Mouse (Mus musculus) kidney, adult 9 months (tissue): ENCODE results near the gene Nr5a2.

Experiments used
- DNase-seq: peaks from one replicate; pipeline ENCODE4 v3.0.0; 2022

Nr5a2 gene

DNA sequence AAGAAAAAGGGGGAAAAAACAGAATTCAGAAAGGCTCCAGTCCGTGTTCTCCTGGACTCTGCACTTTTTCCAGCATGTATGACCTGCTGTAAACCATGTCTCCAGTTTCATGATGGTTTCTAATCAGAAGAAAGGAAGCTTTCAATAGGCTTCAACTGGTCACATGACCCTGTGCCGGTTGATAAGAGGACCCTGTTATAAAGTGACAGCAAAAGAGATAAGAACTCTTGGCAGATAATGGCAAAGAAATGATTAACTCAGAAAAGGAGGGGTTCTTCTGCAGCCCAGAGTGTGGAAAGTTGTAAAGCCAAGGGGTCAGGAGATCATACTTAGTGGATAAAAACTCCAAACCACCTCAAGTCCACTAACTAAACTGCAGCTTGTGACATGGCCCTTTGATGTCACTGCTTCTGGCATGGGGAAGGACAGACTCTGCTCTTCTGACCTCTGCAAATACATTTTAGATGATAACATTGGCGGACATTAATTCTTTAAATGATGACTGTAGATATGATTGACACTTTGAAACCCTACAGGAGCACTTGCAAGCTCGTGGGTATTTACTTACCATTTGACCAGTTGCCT lies at the start of gene Nr5a2:
TSS of gene Nr5a2 (minus strand) at position 21 of the 585 bp plus-strand sequence.
- no peak for DNase-seq

DNA sequence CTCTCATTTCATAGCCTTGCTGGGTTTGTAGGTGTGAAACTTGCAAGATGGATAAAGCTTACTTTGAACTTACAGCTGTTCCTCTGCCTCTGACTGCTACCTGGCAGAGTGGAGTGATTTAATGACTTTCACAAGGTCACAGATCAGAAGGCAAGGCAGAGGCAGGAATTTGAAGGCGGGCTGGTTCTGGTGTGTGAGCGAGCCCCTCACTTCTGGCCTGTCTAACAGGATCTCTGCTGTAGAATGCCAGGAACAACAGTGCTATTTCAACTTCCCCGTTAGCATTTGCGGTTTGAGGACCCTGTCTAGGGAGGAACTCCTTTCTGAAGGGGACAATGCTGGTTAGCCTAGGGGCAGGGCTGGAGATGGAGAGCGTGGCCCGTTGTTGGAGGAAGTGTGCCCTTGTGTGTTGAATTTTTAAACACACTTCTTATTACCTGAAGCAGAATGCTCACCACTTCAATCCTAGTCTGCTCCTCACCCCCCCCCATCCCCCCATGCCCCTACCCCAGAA lies 48.5 kb upstream of the Nr5a2 start:
- no peak for DNase-seq

DNA sequence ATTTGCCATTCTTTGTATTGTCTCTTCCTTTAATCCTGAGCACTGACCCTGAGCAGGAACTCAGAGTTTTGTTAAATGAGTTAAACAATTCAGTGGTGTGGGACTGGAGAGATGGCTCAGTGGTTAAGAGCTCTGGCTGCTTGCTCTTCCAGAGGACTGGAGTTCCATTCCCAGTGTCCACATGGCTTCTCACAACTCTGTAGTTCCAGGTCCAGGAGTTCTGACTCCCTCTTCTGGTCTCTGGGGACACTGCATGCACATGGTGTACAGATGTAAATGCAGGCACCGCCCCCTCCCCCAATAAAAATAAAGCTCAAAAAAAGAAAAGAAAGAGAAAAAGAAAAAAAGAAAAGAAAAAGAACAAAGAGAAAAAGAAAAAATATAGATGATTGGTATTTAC lies 43.6 kb upstream of the Nr5a2 start:
- DNase-seq = no peak

DNA sequence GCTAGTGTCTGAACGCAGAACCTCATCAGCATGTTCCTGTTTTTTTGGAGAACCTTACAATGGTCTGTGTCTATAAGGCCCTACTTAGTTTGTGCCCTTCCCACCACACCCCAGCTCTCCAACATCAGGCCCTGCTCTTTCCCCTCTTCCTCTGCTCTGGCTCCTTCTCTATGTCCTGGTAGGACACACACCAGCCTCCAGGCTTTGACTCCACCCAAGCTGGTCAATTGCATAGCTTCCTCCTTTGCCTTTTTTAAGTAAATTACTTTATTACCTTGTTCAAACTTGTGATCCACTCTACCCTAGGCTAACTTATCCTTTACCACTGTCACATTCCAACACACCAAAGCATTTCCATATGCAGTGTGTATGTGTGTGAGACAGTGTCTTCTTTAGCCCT lies 42.9 kb upstream of the Nr5a2 start:
- DNase-seq = no peak

DNA sequence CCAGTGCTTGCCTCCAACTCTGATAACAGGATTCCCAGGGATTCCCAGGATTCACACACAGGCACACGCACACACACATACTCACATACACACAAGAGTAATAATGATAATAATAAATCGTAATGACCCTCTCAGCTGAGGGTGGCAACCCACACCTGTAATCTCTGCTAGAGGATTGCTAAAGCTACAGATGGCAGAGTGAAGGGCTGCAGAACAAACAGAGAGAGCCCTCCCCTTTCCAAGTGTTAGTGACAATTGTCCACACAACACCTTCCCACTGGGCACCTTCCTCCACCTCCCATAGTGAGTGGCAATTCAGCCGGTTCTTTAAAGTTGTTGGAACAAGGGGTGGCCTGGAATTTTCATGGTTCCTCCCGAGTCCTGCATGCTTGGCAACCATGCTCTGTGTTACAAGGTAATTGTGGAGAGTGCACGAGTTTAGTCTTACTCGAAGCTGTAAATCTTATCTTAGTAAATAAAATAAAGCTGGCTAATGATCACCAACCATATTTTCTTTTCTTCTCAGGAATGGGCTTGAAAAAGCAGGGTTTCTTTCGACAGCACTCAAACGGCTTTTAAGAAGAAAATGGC lies 31.6 kb upstream of the Nr5a2 start:
- no peak for DNase-seq

DNA sequence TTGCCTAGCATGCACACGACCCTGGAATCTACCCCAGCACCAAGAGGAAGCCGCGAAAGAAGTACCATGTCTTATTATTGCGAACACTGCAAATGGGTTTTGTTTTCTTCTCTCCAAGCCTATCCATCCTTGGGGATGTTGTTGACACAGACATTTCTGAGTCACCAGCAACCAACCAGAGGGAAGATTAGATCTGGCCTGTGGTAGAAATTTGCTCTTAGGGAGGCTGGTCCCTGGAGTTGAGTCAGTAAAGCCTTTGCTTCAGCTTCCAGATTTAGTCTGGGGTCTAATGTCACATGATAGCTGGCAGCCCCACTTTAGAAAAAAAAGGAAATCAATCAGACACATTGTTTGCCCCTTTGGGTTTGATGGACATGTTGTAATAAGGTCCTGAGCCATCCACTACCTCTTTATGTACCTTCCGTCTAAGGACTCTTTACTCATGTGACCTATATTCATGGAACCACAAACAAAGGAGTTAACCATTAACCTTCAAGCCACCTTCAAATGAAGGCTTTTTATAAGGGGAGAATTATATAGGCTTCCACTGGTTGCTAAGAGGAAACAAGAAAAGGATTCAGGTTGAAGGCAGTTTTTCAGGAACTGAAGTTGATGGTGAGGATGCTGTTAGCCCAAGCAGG lies 20.1 kb upstream of the Nr5a2 start:
- no peak for DNase-seq

DNA sequence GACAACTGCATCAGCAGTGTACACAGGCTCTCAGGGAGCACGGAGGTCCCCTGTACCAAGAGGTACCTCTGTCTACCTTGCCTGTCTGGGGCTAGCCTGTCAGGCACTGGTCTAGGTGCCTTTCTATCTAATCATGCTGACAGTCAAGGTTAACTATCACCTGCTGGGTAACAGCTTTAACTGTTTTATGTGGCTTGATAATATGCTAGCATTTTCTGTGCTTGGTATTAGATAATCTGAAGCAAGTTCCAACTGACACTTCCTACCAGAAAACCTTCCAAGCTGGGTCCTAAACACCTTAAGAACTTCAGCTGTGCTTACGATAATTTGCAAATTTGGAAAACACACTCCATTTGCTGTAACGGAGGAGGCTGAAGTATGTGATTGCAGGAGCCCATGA lies 17.6 kb upstream of the Nr5a2 start:
- DNase-seq = no peak

DNA sequence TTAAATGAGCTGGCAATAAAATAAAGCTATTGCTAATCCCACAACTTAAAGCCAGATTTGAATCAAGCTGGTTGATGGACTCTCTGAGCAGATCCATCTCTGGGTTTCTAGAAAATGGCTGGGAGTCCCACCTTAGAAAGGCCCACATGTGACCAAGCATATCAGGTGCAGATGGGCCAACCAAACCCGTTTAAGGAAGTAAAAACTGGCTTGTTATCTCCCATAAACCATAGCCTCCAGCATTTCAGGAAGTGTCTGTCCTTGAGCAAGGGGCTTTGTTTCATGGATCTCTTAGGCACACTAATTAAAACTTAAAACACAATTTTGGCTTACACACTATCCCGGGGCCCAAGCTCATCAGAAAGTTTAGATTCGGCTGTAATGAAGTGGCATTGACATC lies 13.8 kb upstream of the Nr5a2 start:
- no peak for DNase-seq

DNA sequence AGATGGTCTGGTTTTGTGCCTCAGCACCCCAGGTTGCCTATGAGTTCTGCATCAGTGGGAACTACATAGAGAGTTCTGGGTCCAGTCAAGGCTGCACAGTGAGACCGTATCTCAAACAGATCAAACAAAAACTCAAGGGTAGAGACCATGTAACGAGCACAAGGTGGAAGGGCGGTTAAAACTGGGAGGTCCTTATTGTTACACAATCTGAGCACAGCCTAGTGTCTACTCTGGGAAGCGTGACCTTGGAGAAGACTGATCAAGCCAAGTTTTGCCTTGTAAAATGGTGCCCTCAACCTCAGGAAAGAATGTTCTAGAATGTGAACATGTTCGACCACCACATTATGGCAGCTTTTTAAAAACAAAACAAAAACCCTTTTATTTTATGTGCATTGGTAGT lies 12.8 kb upstream of the Nr5a2 start:
- DNase-seq = no peak

DNA sequence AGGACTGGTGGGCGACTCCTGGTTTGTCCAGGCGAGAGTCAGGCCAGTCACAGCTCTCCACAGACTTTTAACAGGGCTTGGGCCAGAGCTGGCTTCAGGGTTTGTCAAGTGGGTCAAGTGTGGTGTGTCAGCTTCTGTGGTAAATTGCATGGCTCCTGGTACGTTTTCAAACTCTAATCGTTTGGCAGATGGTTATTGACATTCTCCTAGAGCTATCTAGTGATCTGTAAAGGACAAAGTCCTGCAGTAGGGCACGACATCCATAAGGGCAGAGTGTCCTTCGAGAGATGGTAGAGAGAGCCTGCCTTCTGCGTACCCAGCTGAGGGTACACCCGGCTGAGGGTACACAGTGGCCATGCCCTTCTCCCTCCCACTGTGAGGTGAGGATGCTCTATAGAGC lies 10.7 kb upstream of the Nr5a2 start:
- no peak for DNase-seq

DNA sequence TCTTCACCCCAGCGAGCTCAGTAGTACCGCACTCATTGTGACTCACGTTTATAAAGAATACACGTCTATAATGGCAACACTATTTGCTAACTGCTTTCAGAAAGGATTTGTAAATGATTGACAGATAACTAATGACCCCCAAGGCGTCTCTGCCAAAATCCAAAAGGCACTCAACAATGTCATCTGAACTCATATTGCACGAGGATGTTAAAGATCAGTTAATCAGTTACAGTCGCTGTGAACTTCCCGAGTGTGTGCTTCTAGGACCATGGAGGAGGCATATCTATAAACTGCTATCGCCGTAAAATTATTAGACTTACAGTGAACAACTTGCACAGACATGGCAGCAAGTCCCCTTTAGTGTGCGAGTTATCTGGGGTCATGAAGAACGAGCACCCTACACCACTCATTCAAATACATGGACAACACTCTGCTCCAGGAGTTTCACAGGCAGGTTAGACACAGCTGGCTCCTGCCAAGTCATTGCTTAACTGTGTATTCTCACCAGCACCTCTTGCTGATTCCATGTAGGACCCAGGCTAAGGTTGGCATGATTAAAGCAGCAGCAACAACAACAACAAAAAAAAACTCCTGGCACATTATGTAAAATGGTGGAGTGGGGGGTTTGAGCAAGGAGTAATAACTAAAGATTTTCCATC lies 6.6 kb upstream of the Nr5a2 start:
- peak; percentile 60 for DNase-seq

DNA sequence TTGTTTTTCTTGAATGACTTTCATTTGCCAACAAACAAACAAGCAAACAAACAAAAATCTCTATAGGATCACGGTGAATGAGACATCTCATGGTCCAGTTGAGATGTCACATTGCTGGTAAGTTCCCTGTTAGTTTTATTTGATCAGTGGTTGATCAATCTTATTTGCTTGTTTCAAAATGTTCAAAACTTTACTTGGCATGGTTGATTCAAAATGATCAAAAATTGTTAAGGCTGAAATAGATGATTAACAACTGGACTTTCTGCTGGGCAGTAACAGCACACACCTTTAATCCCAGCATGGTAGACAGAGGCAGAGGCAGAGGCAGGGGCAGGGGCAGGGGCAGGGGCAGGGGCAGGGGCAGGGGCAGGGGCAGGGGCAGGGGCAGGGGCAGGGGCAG lies 757 bp downstream of the Nr5a2 start:
- no peak for DNase-seq

DNA sequence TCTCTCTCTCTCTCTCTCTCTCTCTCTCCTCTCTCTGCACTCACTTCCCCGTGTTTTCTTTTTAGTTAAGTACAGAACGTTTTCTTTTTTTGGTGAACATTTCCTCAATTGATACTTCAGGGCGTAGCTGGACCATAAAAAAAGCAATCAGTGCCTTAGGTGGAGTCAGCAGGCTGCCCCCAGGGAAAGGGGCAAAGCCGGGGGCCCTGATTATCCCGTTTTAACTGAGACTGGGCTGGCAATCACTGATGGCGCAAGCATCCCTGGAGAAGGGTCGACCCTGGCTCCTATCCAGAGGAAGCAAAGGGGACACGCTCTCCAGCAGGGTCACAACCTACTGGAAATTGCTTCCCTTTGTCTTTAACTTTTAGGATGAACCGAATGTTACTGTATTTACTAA lies 1.6 kb downstream of the Nr5a2 start:
- no peak for DNase-seq

DNA sequence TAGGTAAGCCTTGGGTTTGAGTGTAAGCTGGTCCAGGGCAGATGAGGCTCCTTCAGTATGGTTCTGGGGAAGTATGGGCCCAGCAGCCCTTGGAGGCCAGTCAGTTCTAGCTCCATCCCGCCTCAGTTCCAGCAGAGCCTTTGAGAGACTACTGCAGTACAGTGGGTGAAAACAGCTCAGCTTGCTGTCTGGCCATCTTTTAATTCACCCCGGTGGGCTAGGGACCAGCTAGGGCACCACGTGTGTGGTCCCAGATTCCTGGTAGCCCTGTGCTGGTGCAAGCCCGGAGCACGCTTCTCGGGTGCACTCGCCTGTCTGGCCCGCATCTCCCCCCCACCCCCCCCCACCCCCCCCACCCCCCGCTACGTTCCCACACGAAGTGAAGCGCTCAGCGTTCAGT lies 2.1 kb downstream of the Nr5a2 start:
- DNase-seq = no peak

DNA sequence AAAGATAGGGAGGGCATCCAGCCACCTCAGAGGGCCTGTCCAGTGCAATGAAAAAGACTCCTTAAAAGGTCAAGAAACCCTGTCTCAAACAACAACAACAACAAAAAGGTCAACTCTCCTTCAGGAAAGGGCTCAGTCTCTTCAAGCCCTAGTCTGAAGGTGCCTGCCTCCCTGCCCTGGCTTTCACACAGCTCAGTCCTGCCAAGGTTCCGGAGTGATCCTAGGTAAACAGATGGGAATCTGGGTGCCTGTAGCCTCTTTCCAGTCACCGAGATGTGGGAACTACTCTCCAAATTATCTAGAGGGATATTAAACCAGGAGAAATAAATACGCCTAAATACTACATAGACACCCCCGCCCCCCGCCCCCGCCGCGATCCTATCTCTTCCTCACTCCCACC lies 2.6 kb downstream of the Nr5a2 start:
- no peak for DNase-seq

DNA sequence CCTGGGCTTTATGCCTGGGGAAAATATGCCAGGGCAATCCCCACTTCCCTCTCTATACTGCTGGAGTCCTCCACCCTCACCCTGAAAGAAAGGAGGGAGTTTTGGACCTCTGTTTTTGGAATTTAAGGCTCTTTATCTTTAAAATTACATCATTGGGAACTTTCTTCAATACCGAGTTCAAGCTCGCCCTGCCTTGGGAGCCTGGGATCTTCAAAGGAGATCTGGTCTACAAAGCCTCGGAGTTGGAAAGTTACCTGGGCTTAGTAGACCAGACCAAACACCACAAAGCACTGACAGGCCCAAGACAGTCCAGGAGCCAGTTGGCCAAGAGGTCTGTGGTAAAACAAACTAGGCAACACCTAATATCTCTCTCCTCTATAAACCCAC lies 6.1 kb downstream of the Nr5a2 start:
- no peak for DNase-seq

DNA sequence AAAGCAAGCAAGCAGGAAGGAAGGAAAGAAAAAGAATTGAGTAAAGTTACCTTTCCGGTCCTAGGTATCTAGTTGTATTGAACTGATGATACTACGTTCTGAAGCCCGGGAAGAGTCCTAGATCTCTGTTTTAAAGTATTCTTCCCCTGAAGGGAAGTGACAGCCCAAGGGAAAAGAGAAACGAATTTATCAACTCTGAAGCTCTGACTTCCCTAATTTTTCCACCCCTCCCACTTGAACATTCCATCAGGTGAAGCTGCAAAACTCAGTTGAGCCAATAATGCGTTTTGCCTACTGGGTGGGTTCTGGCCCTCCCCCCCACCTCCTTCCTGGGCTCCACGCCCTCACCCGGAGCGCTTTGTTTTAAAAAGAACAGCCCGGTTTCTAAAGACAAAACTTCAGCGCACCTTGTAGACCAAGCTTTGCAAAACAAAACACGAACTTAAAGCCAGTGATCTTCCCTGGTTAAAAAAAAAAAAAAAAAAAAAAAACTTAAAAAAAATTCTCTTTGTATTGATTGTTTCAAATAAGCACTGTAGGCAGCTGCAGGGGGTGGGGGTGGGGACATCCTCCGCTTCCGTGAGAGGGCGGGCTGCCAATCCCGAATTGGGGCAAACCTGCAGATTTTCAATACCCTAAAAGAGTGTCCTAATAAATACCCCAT lies 6.7 kb downstream of the Nr5a2 start:
- no peak for DNase-seq

DNA sequence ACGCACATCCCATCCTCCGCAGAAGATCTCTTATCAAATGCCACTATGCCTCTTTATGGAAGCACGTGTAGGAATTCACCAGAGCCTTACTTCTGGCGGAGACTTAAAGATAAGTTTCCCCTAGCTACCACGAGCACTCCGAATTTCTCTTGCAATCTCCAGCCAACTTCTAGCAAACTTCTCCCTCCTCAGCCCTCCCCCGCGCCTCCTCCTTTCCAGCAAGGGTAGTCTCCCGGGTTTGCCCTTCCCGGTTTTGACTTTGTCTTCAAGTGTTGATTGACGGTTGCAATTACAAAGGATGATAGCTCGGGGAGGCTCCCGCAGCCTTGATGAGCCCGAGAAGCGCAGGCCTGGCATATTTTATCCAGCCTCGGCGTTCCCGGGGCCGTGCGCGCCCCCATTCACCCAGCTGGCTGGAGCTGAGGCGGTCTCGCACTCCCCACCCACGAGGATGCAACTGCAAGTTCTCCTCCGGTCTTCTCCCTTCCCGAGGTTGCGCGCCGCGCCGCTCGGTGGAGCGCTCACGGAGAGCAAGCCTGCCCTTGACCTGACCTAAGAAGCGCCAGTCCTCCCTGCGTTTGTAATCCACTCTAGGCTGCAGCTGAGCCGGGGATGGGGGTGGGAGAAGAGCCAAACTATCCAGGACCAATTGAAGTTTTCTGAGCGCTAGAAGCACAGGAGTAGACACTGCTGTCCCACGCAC lies 7.5 kb downstream of the Nr5a2 start:
- DNase-seq = no peak

DNA sequence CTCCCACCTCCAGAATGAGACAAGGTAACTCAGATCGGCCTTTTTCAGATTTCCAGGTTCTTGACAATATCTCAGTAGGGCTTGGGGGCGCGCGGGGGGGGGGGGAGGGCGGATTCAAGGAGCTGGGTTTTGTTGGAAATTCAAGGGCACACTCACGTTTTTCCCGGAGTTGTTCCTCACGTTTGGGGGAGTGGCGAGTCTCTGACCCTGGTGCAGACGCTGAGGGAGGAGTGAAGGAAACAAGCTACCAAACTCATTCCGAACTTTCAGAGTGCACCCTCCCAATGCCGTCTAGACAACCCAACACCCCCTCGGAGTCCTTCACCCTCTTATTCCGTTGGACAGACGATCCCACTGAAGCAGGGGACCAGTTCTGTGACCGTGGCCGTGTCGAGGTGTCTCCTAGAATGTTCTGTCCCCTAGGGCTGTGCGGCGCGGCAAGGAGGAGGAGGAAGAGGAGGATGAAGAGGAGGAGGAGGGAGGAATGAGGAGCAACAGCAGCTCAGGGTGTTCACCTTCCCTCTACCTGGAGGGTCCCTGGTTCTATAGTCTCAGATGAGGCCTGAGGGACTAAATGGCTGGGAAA lies 8.2 kb downstream of the Nr5a2 start:
- DNase-seq = no peak

DNA sequence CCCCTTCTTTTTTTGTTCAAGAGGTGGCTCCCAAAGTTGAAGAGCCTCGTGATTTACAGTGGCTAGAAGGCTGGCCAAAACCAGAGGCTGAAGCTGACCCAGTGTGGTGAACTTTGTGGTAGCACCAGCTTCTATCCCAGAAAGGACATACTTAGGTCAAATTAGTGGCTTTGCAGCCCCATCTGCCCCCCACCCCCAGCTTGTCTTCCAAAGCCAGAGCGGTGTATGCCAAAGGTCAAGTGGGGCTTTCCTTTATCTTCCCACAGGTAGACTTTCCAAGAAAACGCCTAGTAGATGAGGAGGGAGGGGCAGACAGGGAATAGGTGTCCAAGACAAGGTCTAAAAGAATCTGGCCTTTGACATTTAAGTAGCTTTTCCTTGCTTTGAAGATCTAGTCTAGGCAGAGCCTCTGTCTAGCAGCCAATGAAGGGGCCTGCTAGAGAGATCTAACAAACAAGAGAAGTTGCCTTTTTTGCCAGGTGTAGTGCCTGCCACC lies 9.0 kb downstream of the Nr5a2 start:
- no peak for DNase-seq

DNA sequence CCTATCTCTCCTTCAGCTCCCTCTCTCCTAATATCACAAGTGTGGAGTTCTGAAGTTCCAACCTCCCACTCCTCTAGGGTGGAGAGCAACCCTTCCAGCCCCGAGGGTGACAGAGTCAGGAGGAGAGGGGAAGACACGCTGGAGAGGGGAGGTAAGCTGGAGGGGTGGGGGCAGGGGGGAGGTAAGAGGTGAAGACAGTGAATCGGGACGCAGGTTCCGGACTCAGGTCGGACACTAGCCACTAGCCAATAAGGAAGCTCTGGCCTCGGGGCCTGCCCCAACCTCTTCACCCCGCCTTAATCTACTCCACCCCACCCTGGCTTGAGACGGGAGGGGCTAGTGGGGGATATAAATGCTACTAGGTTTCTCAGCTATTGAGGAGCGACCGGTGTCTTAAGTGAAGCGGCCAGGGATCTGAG lies 10.9 kb downstream of the Nr5a2 start:
- no peak for DNase-seq
